Mouse (Mus musculus) midbrain, embryonic 14.5 days (tissue): ENCODE results near the gene H2-T3. TPM values are rescaled to one million over a fixed set of nuclear protein-coding genes. Genes with fewer than 3 reads are reported as not detected.
A peak's percentile ranks its signal among the peaks of the same experiment; 100 is the strongest.
"Not testable (repeated sequence)": the region's sequence is repeated elsewhere in the genome, so short reads cannot be mapped to it uniquely, and the experiment has no call there.

Experiments
- ATAC-seq: fragments of 200-750 bp; cut with Nextera tagmentation; 2 replicates; pipeline ENCODE4 v1.8.0; 2017; ENCODE audit warnings: moderate number of reproducible peaks, moderate library complexity; ENCODE audit not compliant: low FRiP score, low TSS enrichment
- DNase-seq: peaks from one replicate; pipeline ENCODE4 v3.0.0-alpha.2; 2015
- H3K27ac ChIP-seq: fragments of 300-500 bp; sonication (generic); replicated peaks from 2 replicates; pipeline ENCODE4 v1.5.1; 2014; ENCODE audit warnings: mild to moderate bottlenecking, low read depth, low read length, moderate library complexity
- H3K27me3 ChIP-seq: fragments of 300-500 bp; sonication (generic); 2 replicates; pipeline ENCODE4 v1.6.1; 2014; ENCODE audit warnings: low read length, control low read depth, mixed read lengths; ENCODE audit not compliant: control insufficient read depth, insufficient read depth
- H3K36me3 ChIP-seq: fragments of 300-500 bp; sonication (generic); 2 replicates; pipeline ENCODE4 v1.6.1; 2014; ENCODE audit warnings: low read length, control low read depth; ENCODE audit not compliant: control insufficient read depth, insufficient read depth
- H3K4me1 ChIP-seq: fragments of 300-500 bp; sonication (generic); 2 replicates; pipeline ENCODE4 v1.6.1; 2014; ENCODE audit warnings: mild to moderate bottlenecking, antibody characterized with exemption, low read length, control low read depth; ENCODE audit not compliant: control insufficient read depth, insufficient read depth
- H3K4me2 ChIP-seq: fragments of 300-500 bp; sonication (generic); 2 replicates; pipeline ENCODE4 v1.6.1; 2014; ENCODE audit warnings: mild to moderate bottlenecking, low read length, moderate library complexity
- H3K4me3 ChIP-seq: fragments of 300-500 bp; sonication (generic); replicated peaks from 2 replicates; pipeline ENCODE4 v1.5.1; 2014; ENCODE audit warnings: low read depth, low read length
- H3K9ac ChIP-seq: fragments of 300-500 bp; sonication (generic); replicated peaks from 2 replicates; pipeline ENCODE4 v1.6.1; 2014; ENCODE audit warnings: mild to moderate bottlenecking, low read length, moderate library complexity
- H3K9me3 ChIP-seq: fragments of 300-500 bp; sonication (generic); 2 replicates; pipeline ENCODE4 v1.6.1; 2016; ENCODE audit warnings: low read length, control low read depth, mixed read lengths; ENCODE audit not compliant: control insufficient read depth
- WGBS: fragments of 180-500 bp; shearing (Covaris S2); extraction: QIAGEN DNeasy Blood & Tissue Kit; methylation state at CpG from one replicate; pipeline ENCODE4 v1.1.7; 2014; 5-methylcytosine and 5-hydroxymethylcytosine counted together
- polyA plus RNA-seq: library from polyadenylated mRNA; unstranded; fragments of >200 nt; fragmentation: Nextera tagmentation; extraction: Ambion mirVana; gene quantifications from 2 replicates; pipeline ENCODE4 v1.2.1, GENCODE M21; 2014

The H2-T3 gene
- polyA plus RNA-seq: not detected in 2 replicates

GRCm38 (mm10) chr17:36190169-36190507 is at the start of gene H2-T3:
H2-T3 (minus strand) TSS chr17:36190287.
- no peak for ATAC-seq
- 65% methylated on average over 2 of the region's 2 CpGs for WGBS
- H3K4me2 ChIP-seq: no peak within 1 kb of the TSS

GRCm38 (mm10) chr17:36237321-36237921 is 47.3 kb upstream of the H2-T3 start:
- peaks cover 3% of the 10 kb centered on the region; the same call in 1 of the 2 replicates for H3K4me1 ChIP-seq
- no peak overlapping the region; the same call in 1 of the 2 replicates for H3K9ac ChIP-seq
- peak overlapping the region; percentile 22 for H3K4me3 ChIP-seq
- H3K27ac ChIP-seq: no peak overlapping the region
- H3K27me3 ChIP-seq: peaks cover 14% of the 10 kb centered on the region
- H3K9me3 ChIP-seq: no peaks in the 10 kb centered on the region
- peak; percentile 28 for DNase-seq
- H3K36me3 ChIP-seq: no peaks in the 10 kb centered on the region
- WGBS: 3% methylated on average over 27 of the region's 27 CpGs
- peak overlapping the region; percentile 51 for H3K4me2 ChIP-seq
- no peak for ATAC-seq

More at GRCm38 (mm10) chr17:36190169-36190507, at the start of gene H2-T3:
- no peak for DNase-seq
- Histone ChIP-seq H3K9ac (no peak within 1 kb of the TSS), H3K9me3 (no peaks in the 10 kb centered on the region), H3K4me3 (no peak within 1 kb of the TSS), H3K36me3 (no peaks in the 10 kb centered on the region), H3K27ac (no peak within 1 kb of the TSS), H3K4me1 (no peaks in the 10 kb centered on the region), H3K27me3 (peaks cover 7% of the 10 kb centered on the region; the same call in 1 of the 2 replicates)

GRCm38 (mm10) chr17:36235300-36235699 is 45.2 kb upstream of the H2-T3 start:
- H3K4me3 ChIP-seq, H3K27ac ChIP-seq, ATAC-seq, H3K9ac ChIP-seq, H3K36me3 ChIP-seq, DNase-seq, H3K4me1 ChIP-seq, H3K4me2 ChIP-seq, H3K9me3 ChIP-seq: not testable (repeated sequence)
- WGBS: 33% methylated on average over 8 of the region's 9 CpGs
- H3K27me3 ChIP-seq: peaks cover 17% of the 10 kb centered on the region

- Histone ChIP-seq H3K4me2 (no peak overlapping the region), H3K36me3 (no peaks in the 10 kb centered on the region), H3K9ac (no peak overlapping the region), H3K9me3 (no peaks in the 10 kb centered on the region), H3K27ac (no peak overlapping the region), H3K27me3 (peaks cover 27% of the 10 kb centered on the region), H3K4me3 (no peak overlapping the region), H3K4me1 (peaks cover 3% of the 10 kb centered on the region; the same call in 1 of the 2 replicates)
- ATAC-seq (no peak), DNase-seq (no peak)
- 86% methylated on average over 5 of the region's 5 CpGs for WGBS
Measured at GRCm38 (mm10) chr17:36233572-36233971, 43.5 kb upstream of the H2-T3 start.

GRCm38 (mm10) chr17:36231318-36231717 is 41.2 kb upstream of the H2-T3 start:
- ATAC-seq (no peak), DNase-seq (peak; percentile 100)
- 8% methylated on average over 36 of the region's 36 CpGs for WGBS
- Histone ChIP-seq H3K27me3 (peaks cover 16% of the 10 kb centered on the region), H3K27ac (peak overlapping the region; percentile 28; the same call in 1 of the 2 replicates), H3K36me3 (no peaks in the 10 kb centered on the region), H3K9ac (no peak overlapping the region), H3K4me3 (no peak overlapping the region), H3K9me3 (no peaks in the 10 kb centered on the region), H3K4me2 (no peak overlapping the region), H3K4me1 (no peaks in the 10 kb centered on the region)

DNA sequence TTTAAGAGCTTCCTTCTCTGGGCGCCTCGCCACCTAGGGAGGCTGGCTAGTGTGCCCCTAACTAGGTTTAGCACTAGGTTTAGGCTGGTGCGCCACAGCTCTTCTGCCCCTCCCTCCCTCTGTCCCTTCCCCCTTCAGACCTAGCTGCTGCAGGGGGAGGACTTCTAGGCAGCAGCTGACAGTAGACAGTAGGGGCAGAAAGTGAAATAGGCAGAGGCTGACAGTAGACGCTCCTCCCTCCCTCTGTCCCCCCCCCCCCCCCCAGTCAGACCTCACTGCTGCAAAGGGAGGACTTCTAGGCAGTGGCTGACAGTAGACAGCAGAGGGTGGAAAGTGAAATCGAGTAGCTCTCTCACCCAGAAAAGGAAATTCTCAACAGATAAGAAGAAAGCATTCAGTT is 39.0 kb upstream of the H2-T3 start:
- Histone ChIP-seq H3K9me3 (no peaks in the 10 kb centered on the region), H3K4me3 (no peak overlapping the region), H3K36me3 (no peaks in the 10 kb centered on the region), H3K9ac (no peak overlapping the region), H3K27ac (no peak overlapping the region), H3K4me1 (no peaks in the 10 kb centered on the region), H3K27me3 (peaks cover 31% of the 10 kb centered on the region), H3K4me2 (no peak overlapping the region)
- 18% methylated on average over 5 of the region's 5 CpGs for WGBS
- no peak for DNase-seq
- no peak for ATAC-seq

- H3K9ac ChIP-seq: no peak overlapping the region
- peaks cover 31% of the 10 kb centered on the region for H3K27me3 ChIP-seq
- H3K4me3 ChIP-seq: no peak overlapping the region
- no peak overlapping the region for H3K27ac ChIP-seq
- H3K4me1 ChIP-seq: no peaks in the 10 kb centered on the region
- no peak overlapping the region for H3K4me2 ChIP-seq
- ATAC-seq (no peak), DNase-seq (peak; percentile 40)
- 18% methylated on average over 8 of the region's 8 CpGs for WGBS
- H3K36me3 ChIP-seq: no peaks in the 10 kb centered on the region
- no peaks in the 10 kb centered on the region for H3K9me3 ChIP-seq
Measured at GRCm38 (mm10) chr17:36226921-36227320, 36.8 kb upstream of the H2-T3 start.

DNA sequence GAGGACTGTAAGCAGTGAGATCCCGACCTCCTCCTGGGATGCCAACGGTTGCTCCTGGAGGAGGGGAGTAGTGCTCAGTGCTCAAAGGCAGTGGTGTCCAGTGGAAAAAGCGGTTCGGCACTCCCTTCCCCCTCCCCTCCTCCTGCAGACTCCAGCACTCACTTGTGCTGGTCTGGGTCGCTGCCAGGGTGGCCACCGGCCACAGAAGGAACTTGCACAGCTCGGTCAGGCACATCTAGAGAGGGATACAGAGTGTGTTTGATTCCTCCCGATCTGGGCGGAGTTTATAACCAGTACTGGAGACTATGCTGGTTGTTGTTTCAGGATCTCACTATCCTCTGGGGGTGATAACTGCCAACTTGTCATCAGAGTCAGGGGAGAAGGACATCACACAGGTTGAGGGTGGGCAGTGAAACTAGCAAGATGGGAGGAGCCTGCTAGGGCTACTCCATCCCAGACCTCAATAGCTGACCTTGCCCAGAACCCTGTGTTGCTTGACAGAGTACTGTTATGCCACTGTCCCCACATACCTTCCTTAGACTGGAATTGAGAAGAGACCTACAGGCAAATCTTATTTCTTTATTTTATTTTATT is 35.2 kb upstream of the H2-T3 start:
- Histone ChIP-seq H3K9ac (no peak overlapping the region), H3K27ac (no peak overlapping the region), H3K27me3 (peaks cover 28% of the 10 kb centered on the region), H3K4me1 (no peaks in the 10 kb centered on the region), H3K36me3 (no peaks in the 10 kb centered on the region), H3K9me3 (no peaks in the 10 kb centered on the region), H3K4me2 (no peak overlapping the region), H3K4me3 (no peak overlapping the region)
- no peak for ATAC-seq
- WGBS: 10% methylated on average over 9 of the region's 9 CpGs
- no peak for DNase-seq

DNA sequence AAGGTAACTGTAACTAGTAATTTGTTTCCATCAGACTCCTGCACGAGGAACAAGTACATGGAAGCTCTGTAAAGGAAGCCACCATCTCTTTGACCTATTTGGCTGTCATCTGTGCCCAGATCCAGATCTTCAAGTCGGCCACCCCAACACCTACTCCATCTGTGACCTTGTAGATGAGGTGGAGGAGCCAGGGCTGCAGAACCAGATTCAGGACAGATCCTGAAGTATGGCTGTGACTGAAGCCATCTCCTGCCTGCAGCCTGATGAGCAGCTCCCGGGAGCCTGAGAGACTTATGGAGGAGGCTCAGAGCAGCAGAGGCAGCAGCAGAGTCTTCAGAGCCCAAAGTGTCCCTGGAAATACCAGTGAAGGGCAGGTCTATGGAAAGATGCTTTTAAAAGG is 34.4 kb upstream of the H2-T3 start:
- Histone ChIP-seq H3K27ac (no peak overlapping the region), H3K27me3 (peaks cover 21% of the 10 kb centered on the region), H3K4me3 (no peak overlapping the region), H3K4me1 (no peaks in the 10 kb centered on the region), H3K9ac (no peak overlapping the region), H3K36me3 (no peaks in the 10 kb centered on the region), H3K9me3 (no peaks in the 10 kb centered on the region), H3K4me2 (no peak overlapping the region)
- no peak for DNase-seq
- 54% methylated on average over 3 of the region's 3 CpGs for WGBS
- ATAC-seq: no peak
